Mouse (Mus musculus) spleen, adult 2 months (tissue): ENCODE measurements around the gene Sirt4. TPM values are rescaled to one million over a fixed set of nuclear protein-coding genes. Genes with fewer than 3 reads are reported as not detected.

Experiments used
- DNase-seq, 2 experiments: peaks; one replicate each; pipeline versions ENCODE4 v3.0.0 to v3.0.0-alpha.2; 2012 to 2021; ENCODE audit warnings: low spot score in 2 of 2, low read depth in 1 of 2
- H3K27ac ChIP-seq: fragments of 200-500 bp; 2 replicates; pipeline ENCODE4 v1.5.1; 2012; ENCODE audit warnings: low read length, inconsistent platforms; ENCODE audit not compliant: insufficient read depth
- H3K27me3 ChIP-seq: fragments of 200-500 bp; 2 replicates; pipeline ENCODE4 v1.6.1; 2012; ENCODE audit warnings: mild to moderate bottlenecking, moderate library complexity, low read length, inconsistent platforms; ENCODE audit not compliant: control insufficient read depth, insufficient read depth
- H3K36me3 ChIP-seq: fragments of 200-500 bp; 2 replicates; pipeline ENCODE4 v1.6.1; 2012; ENCODE audit warnings: mild to moderate bottlenecking, low read length, inconsistent platforms; ENCODE audit not compliant: control insufficient read depth, insufficient read depth
- H3K4me1 ChIP-seq: fragments of 200-500 bp; 2 replicates; pipeline ENCODE4 v1.6.1; 2011; ENCODE audit warnings: inconsistent platforms; ENCODE audit not compliant: control insufficient read depth, insufficient read depth, insufficient read length
- H3K4me3 ChIP-seq: fragments of 200-500 bp; 2 replicates; pipeline ENCODE4 v1.5.1; 2011; ENCODE audit warnings: mild to moderate bottlenecking, inconsistent platforms; ENCODE audit not compliant: insufficient read depth, insufficient read length; ENCODE audit errors: extremely low read depth
- CTCF ChIP-seq: fragments of 200-500 bp; IDR thresholded peaks from 2 replicates; pipeline ENCODE4 v1.5.1; 2011; ENCODE audit warnings: mild to moderate bottlenecking, inconsistent platforms; ENCODE audit not compliant: insufficient read depth, insufficient read length, insufficient replicate concordance; ENCODE audit errors: extremely low read depth
- POLR2A ChIP-seq: fragments of 200-500 bp; IDR thresholded peaks from 2 replicates; pipeline ENCODE4 v1.6.1; 2011; ENCODE audit warnings: low read depth, low read length, inconsistent platforms
- WGBS: fragments of 180-500 bp; shearing (Covaris S2); methylation state at CpG from one replicate; pipeline ENCODE4 v1.1.7; 2018; 5-methylcytosine and 5-hydroxymethylcytosine counted together
- polyA plus RNA-seq: library from polyadenylated mRNA; depleted of rRNA; stranded (reverse); fragments of >200 nt; gene quantifications from 2 replicates; pipeline ENCODE4 v1.2.3, GENCODE M21; 2012

The Sirt4 gene
- polyA plus RNA-seq, 1 experiment = 19.6 TPM

GRCm38 (mm10) chr5:115438667-115439066 is 45.9 kb downstream of the Sirt4 start:
- TF ChIP-seq CTCF = no peak
- TF ChIP-seq POLR2A = no peak
- Histone ChIP-seq H3K27me3 (peaks cover 8% of the 10 kb centered on the region; the same call in 1 of the 2 replicates), H3K4me1 (no peaks in the 10 kb centered on the region), H3K36me3 (no peaks in the 10 kb centered on the region), H3K27ac (no peak overlapping the region), H3K4me3 (no peak overlapping the region)
- DNase-seq = no peak
- WGBS = 76% methylated on average over 7 of the region's 7 CpGs

GRCm38 (mm10) chr5:115437945-115438315 is 46.6 kb downstream of the Sirt4 start:
- H3K27ac ChIP-seq = no peak overlapping the region
- H3K4me3 ChIP-seq = no peak overlapping the region
- H3K4me1 ChIP-seq = no peaks in the 10 kb centered on the region
- no peak for DNase-seq
- H3K27me3 ChIP-seq = peaks cover 8% of the 10 kb centered on the region; the same call in 1 of the 2 replicates
- WGBS = 40% methylated on average over 2 of the region's 2 CpGs
- TF ChIP-seq POLR2A (no peak), CTCF (no peak)
- no peaks in the 10 kb centered on the region for H3K36me3 ChIP-seq

GRCm38 (mm10) chr5:115437242-115437944 is 47.1 kb downstream of the Sirt4 start:
- TF ChIP-seq CTCF = no peak
- no peak for TF ChIP-seq POLR2A
- Histone ChIP-seq H3K36me3 (no peaks in the 10 kb centered on the region), H3K27ac (no peak overlapping the region), H3K27me3 (peaks cover 8% of the 10 kb centered on the region; the same call in 1 of the 2 replicates), H3K4me3 (no peak overlapping the region), H3K4me1 (no peaks in the 10 kb centered on the region)
- 83% methylated on average over 7 of the region's 7 CpGs for WGBS
- DNase-seq = no peak

GRCm38 (mm10) chr5:115436421-115437124 is 48.0 kb downstream of the Sirt4 start:
- no peak overlapping the region; the same call in 1 of the 2 replicates for H3K4me3 ChIP-seq
- 5% methylated on average over 42 of the region's 43 CpGs for WGBS

GRCm38 (mm10) chr5:115435755-115436379 is 48.7 kb downstream of the Sirt4 start:
- WGBS = 49% methylated on average over 8 of the region's 8 CpGs
- no peak overlapping the region for H3K4me3 ChIP-seq
- H3K4me1 ChIP-seq = no peaks in the 10 kb centered on the region
- no peak overlapping the region for H3K27ac ChIP-seq
- no peak for DNase-seq
- TF ChIP-seq CTCF = no peak
- TF ChIP-seq POLR2A = no peak
- no peaks in the 10 kb centered on the region for H3K36me3 ChIP-seq
- H3K27me3 ChIP-seq = peaks cover 11% of the 10 kb centered on the region

More at GRCm38 (mm10) chr5:115436421-115437124, 48.0 kb downstream of the Sirt4 start:
- DNase-seq = no peak
- peaks cover 8% of the 10 kb centered on the region; the same call in 1 of the 2 replicates for H3K27me3 ChIP-seq
- no peaks in the 10 kb centered on the region for H3K4me1 ChIP-seq
- no peak overlapping the region for H3K27ac ChIP-seq
- TF ChIP-seq CTCF (no peak), POLR2A (no peak)
- no peaks in the 10 kb centered on the region for H3K36me3 ChIP-seq

GRCm38 (mm10) chr5:115434853-115435754 is 49.4 kb downstream of the Sirt4 start:
- no peak for DNase-seq
- no peaks in the 10 kb centered on the region for H3K36me3 ChIP-seq
- no peaks in the 10 kb centered on the region for H3K4me1 ChIP-seq
- 66% methylated on average over 15 of the region's 15 CpGs for WGBS
- peaks cover 18% of the 10 kb centered on the region for H3K27me3 ChIP-seq
- H3K4me3 ChIP-seq = no peak overlapping the region
- TF ChIP-seq CTCF (no peak), POLR2A (no peak)
- H3K27ac ChIP-seq = no peak overlapping the region
